Mouse (Mus musculus) ES-E14 (cell line): ENCODE results near the gene Ppp1r36. TPM values are rescaled to one million over a fixed set of nuclear protein-coding genes. Genes with fewer than 3 reads are reported as not detected.

Source experiments
- DNase-seq: peaks from one replicate; pipeline ENCODE4 v3.0.0-alpha.2; 2013; ENCODE audit warnings: low read depth, low spot score
- H3K27ac ChIP-seq: 2 replicates; pipeline ENCODE4 v1.5.1; 2012; ENCODE audit warnings: low read depth, mild to moderate bottlenecking, low read length, moderate library complexity, mixed read lengths; ENCODE audit not compliant: poor library complexity, insufficient read depth, severe bottlenecking
- H3K36me3 ChIP-seq: 2 replicates; pipeline ENCODE4 v1.6.1; 2012; ENCODE audit warnings: mild to moderate bottlenecking, low read length, moderate library complexity, mixed read lengths; ENCODE audit not compliant: control insufficient read depth, poor library complexity, insufficient read depth, severe bottlenecking
- H3K4me1 ChIP-seq, 2 experiments: fragments of 150-350 bp in 1 of 2; sonication (generic) in 1 of 2; 2 replicates each; pipeline ENCODE4 v1.6.1; 2012; ENCODE audit warnings: low read length in 2 of 2, mild to moderate bottlenecking in 1 of 2, mixed read lengths in 1 of 2; ENCODE audit not compliant: control insufficient read depth in 2 of 2, insufficient read depth in 2 of 2, poor library complexity in 1 of 2
- H3K4me3 ChIP-seq, 2 experiments: fragments of 150-350 bp in 1 of 2; sonication (generic) in 1 of 2; 2 replicates each; pipeline ENCODE4 v1.5.1; 2012; ENCODE audit warnings: low read length in 2 of 2, low read depth in 1 of 2, mild to moderate bottlenecking in 1 of 2, mixed read lengths in 1 of 2; ENCODE audit not compliant: insufficient read depth in 1 of 2, poor library complexity in 1 of 2, severe bottlenecking in 1 of 2
- H3K9ac ChIP-seq: 2 replicates; pipeline ENCODE4 v1.6.1; 2012; ENCODE audit warnings: low read depth, mild to moderate bottlenecking, low read length, mixed read lengths; ENCODE audit not compliant: poor library complexity, insufficient read depth, severe bottlenecking
- H3K9me3 ChIP-seq: fragments of 150-350 bp; sonication (generic); 2 replicates; pipeline ENCODE4 v1.6.1; 2012; ENCODE audit warnings: low read depth, mild to moderate bottlenecking, low read length; ENCODE audit not compliant: control insufficient read depth, insufficient read depth
- CHD2 ChIP-seq: IDR thresholded peaks from 2 replicates; pipeline ENCODE4 v1.6.1; 2014; ENCODE audit warnings: mild to moderate bottlenecking, low read depth, low read length, inconsistent platforms
- HCFC1 ChIP-seq: IDR thresholded peaks from 2 replicates; pipeline ENCODE4 v1.6.1; 2012; ENCODE audit warnings: low read length, inconsistent platforms, borderline replicate concordance; ENCODE audit not compliant: insufficient read depth
- MAFK ChIP-seq: IDR thresholded peaks from 2 replicates; pipeline ENCODE4 v1.6.1; 2014; ENCODE audit warnings: mild to moderate bottlenecking, low read depth, low read length, inconsistent platforms; ENCODE audit not compliant: insufficient read depth
- ZC3H11A ChIP-seq: IDR thresholded peaks from 2 replicates; pipeline ENCODE4 v1.6.1; 2012; ENCODE audit warnings: low read depth, mild to moderate bottlenecking, inconsistent platforms, low read length, borderline replicate concordance
- ZNF384 ChIP-seq: IDR thresholded peaks from 2 replicates; pipeline ENCODE4 v1.6.1; 2012; ENCODE audit warnings: low read depth, low read length, inconsistent platforms
- in situ Hi-C, 2 experiments: fragments of 600-800 bp; cut with MboI; formaldehyde crosslinking; loops; one replicate each; pipeline ENCODE4 v1.15.1; 2025; ENCODE audit warnings: low sequenced_read_pairs in 2 of 2, inconsistent platforms in 1 of 2; ENCODE audit not compliant: unreplicated experiment in 2 of 2
- total RNA-seq: library from RNA; depleted of rRNA; stranded (reverse); fragments of 300-350 nt; gene quantifications from 2 replicates; pipeline ENCODE4 v1.2.3, GENCODE M21; 2012; rRNA removed

The Ppp1r36 gene
- total RNA-seq, 1 experiment, result 0.54 TPM

DNA sequence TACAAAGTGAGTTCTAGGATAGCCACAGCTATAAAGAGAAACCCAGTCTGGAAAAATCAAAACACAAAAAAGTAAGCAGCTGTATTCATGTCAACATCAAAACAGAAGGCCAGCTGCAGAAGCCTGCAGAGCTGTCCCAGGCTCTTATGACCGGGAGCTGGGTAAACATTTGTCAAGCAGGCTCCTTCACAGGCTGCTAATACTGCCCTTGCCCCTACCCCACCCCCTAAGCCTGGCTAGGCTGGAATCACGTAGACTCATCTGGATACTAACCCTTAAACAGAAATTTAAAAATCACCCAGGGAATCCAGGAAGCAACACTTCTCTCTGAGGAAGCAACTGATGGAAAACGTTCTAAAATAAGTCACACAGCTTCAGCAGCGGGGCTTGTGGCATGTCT is 67.5 kb downstream of the Ppp1r36 start:
- DNase-seq, result no peak
- in situ Hi-C loops, result no loop called here

GRCm38 (mm10) chr12:76485381-76485780 is 68.0 kb downstream of the Ppp1r36 start:
- Histone ChIP-seq H3K9me3 (no peaks in the 10 kb centered on the region), H3K9ac (no peak overlapping the region; the same call in 1 of the 2 replicates), H3K27ac (no peak overlapping the region), H3K4me1 (peaks cover 3 to 14% of the 10 kb centered on the region in 2 experiments; a peak in 3 of 4 replicates), H3K36me3 (no peaks in the 10 kb centered on the region), H3K4me3 (no peak overlapping the region)
- TF ChIP-seq ZNF384 (no peak), HCFC1 (no peak), MAFK (no peak), CHD2 (no peak), ZC3H11A (no peak)
- no peak for DNase-seq
- in situ Hi-C loops, result no loop called here

More for the DNA sequence above, 67.5 kb downstream of the Ppp1r36 start:
- H3K4me1 ChIP-seq, result peaks cover 3 to 14% of the 10 kb centered on the region in 2 experiments; a peak in 3 of 4 replicates
- no peaks in the 10 kb centered on the region for H3K36me3 ChIP-seq
- H3K9me3 ChIP-seq, result no peaks in the 10 kb centered on the region
- no peak overlapping the region for H3K9ac ChIP-seq
- TF ChIP-seq MAFK (no peak), HCFC1 (no peak), ZC3H11A (no peak), CHD2 (no peak), ZNF384 (no peak)
- H3K4me3 ChIP-seq, result no peak overlapping the region
- H3K27ac ChIP-seq, result no peak overlapping the region

- peaks cover 3 to 14% of the 10 kb centered on the region in 2 experiments; a peak in 3 of 4 replicates for H3K4me1 ChIP-seq
- no peaks in the 10 kb centered on the region for H3K9me3 ChIP-seq
- no peak overlapping the region for H3K27ac ChIP-seq
- no peak for DNase-seq
- TF ChIP-seq ZC3H11A (no peak), ZNF384 (no peak), HCFC1 (no peak), CHD2 (no peak), MAFK (no peak)
- in situ Hi-C loops, result no loop called here
- H3K9ac ChIP-seq, result no peak overlapping the region
- no peaks in the 10 kb centered on the region for H3K36me3 ChIP-seq
- no peak overlapping the region for H3K4me3 ChIP-seq
Measured at GRCm38 (mm10) chr12:76486943-76487342, 69.6 kb downstream of the Ppp1r36 start.

Other genes starting within 250 kb of the Ppp1r36 start
- 0.16 and 0.22 TPM in 2 replicates for gene Esr2, start 240.3 kb upstream of the Ppp1r36 start, total RNA-seq
- 1.8 and 2.0 TPM in 2 replicates for gene Tex21, start 170.8 kb upstream of the Ppp1r36 start, total RNA-seq
- gene Mthfd1, start 162.2 kb upstream of the Ppp1r36 start, total RNA-seq, result 182 and 198 TPM in 2 replicates
- gene Akap5, start 92.6 kb upstream of the Ppp1r36 start, total RNA-seq, result 5.2 and 7.2 TPM in 2 replicates
- gene Zbtb25, start 47.9 kb upstream of the Ppp1r36 start, total RNA-seq, result 5.5 and 5.7 TPM in 2 replicates
- 3.4 and 4.5 TPM in 2 replicates for gene Zbtb1, start 47.3 kb upstream of the Ppp1r36 start, total RNA-seq
- 8.1 and 9.2 TPM in 2 replicates for gene Hspa2, start 13.4 kb upstream of the Ppp1r36 start, total RNA-seq
- 10.9 and 12.1 TPM in 2 replicates for gene Plekhg3, start 113.4 kb downstream of the Ppp1r36 start, total RNA-seq